Mouse (Mus musculus) fibroblast of lung, adult 2 months (primary cell): Measurements from ENCODE around the gene Comt.

ENCODE experiments used
- DNase-seq: peaks from one replicate; pipeline ENCODE4 v3.0.0-alpha.2; 2011; ENCODE audit warnings: low read depth

The Comt gene

GRCm38 (mm10) chr16:18411026-18411649 is 15.5 kb downstream of the Comt start:
- no peak for DNase-seq

DNA sequence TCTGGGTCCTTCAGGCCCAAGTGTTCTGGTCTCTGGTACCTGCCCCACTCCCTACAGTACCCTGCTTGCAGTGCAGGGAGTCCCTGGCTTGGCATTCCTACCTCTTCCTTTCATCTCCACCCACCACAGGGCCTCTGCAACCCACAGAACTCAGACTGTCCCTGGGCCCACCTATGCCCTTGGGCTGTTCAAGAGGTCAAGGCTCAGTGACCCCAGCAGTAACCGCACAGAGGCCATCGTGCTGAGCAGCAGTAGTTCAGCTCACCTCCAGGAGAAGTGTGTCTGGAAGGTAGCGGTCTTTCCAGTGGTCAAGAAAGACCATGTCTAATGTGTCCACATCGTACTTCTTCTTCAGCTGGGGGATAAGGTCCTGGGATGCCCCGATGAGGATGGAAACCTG is 16.2 kb downstream of the Comt start:
- DNase-seq: no peak

DNA sequence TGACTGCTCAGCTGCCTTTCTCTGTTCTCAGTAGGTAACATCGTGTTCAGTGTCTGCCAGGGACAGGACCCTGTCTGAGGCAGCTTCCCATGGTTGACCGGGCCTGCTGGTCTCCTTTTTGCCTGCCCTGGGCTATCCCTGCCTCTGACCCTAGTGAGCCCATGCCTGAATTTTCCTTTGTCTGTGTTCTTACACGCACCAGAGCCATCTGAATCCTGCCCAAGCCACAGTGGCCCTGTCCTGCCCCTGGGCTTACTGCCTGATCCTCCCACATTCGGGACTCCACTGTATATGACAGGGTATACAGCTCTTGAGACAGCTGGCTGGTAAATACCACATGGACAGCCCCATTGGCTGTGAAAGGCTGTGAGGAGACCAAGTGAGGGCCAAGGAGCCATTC is 16.9 kb downstream of the Comt start:
- DNase-seq: no peak

- no peak for DNase-seq
Observed at GRCm38 (mm10) chr16:18407912-18408311, 18.7 kb downstream of the Comt start.

DNA sequence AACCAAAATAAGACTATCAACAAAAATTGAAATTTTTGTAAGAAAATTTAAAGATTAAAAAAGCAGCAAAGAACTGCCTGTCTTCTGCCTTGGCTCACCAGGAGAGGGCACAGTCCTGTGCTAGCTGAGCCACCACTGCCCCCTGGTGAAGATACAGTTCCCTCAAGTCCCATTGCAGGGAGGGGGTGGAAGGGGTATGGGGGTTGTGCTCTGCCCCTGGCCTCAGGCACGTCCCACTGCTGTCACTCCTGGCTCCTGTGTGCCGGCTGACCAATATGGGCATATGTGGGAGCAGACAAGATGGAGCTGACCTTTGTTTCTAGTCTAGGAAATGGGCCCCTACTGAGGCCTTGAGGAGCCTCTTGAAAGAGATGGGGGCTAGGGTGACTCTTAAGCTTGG is 20.4 kb downstream of the Comt start:
- peak; percentile 68 for DNase-seq

DNA sequence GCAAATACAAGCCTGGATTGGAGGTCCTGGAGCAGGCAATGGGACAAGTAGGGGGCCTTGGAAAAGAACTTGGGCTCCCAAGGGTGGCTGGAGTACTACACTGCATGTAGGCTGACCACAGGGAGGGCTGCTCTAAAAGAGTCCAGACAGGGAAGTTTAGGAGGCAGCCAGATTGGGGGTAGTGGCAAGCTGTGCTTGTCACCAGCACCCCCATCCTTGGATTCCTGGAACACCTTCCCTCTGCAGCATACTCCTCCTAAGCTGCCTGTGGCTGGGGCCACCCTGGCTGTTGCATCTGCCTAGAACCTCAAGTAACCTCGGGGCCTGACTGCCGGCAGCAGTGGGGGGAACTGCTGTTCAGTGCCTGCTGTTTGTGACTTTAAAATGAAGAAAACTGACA is 20.8 kb downstream of the Comt start:
- no peak for DNase-seq

DNA sequence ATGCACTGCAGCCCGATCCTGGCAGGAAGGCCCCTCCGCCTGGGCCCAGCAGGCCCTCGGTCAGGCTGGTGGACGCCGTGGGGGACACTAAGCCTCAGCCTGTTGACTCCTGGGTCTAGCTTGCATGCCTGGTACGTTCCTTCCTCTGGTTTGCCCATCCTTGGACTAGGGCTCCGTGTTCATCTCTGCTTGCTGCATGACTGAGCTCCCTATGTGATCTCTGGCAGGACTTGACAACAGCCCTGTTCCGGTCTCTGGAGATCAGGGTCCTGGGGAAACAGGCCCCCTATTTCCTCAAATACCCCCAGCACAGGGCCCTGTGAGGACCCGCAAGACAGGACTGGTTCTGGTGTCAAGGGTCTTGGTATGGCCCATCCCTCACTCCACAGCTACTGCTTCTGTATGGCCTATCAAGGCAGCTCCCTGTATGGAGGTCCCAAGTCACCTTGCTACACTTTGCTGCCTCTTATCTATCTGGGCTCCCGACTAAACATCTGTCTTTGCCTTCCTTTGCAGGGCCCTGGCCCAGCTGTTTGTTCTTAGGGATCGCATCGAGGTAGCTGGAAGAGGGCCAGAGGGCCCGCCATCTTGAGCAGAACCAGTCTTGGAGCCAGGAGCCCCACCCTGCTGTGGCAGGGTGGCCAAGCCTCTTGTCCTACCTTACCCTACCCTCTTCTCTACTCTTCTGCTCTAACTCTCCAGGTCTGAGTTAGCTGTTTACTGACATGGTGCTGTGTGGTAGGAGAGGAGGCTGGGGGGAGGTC is 21.4 kb downstream of the Comt start:
- DNase-seq: no peak

GRCm38 (mm10) chr16:18403285-18403684 is 23.4 kb downstream of the Comt start:
- no peak for DNase-seq

DNA sequence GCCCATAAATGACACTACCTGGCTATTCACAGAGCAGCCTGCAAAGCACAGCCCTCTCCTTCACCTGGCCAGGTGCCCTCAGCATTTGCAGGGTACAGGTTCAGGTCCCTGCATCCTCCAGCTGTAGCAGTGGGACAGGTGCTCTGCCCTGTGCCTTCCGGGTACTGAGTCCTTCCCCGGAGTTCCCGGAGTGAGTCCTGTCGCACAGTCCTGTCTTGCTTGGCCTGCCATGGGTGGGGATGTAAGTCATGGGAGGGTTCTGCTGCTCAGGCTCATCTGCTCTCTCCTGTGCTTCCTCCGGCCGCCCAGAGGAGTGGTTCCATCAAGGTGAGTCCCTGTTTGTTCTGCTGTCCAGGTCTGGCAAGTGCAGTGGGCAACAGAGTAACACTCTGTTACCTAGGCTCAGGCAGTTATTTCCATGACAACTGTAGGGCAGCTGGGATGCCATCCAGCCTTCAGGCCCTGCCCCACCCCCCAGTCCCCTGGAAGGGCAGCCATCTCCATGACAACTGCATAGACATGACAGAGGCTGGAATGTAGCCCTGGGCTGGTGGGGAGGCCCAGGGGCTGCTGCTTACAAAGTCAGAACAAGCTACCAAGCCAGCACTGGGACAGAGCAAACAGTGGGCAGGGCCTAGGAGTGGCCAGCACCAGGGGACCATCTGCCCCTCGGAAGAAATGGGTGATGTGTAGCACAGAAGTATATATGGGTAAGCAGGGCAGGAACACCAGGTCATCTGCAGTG is 26.0 kb downstream of the Comt start:
- no peak for DNase-seq

GRCm38 (mm10) chr16:18400028-18400427 is 26.6 kb downstream of the Comt start:
- no peak for DNase-seq

GRCm38 (mm10) chr16:18396791-18397621 is 29.6 kb downstream of the Comt start:
- DNase-seq: no peak

- peak; percentile 96 for DNase-seq
Observed at GRCm38 (mm10) chr16:18396201-18396600, 30.5 kb downstream of the Comt start.

- no peak for DNase-seq
Observed at GRCm38 (mm10) chr16:18395620-18396036, 31.0 kb downstream of the Comt start.

GRCm38 (mm10) chr16:18394777-18395619 is 31.7 kb downstream of the Comt start:
- no peak for DNase-seq

DNA sequence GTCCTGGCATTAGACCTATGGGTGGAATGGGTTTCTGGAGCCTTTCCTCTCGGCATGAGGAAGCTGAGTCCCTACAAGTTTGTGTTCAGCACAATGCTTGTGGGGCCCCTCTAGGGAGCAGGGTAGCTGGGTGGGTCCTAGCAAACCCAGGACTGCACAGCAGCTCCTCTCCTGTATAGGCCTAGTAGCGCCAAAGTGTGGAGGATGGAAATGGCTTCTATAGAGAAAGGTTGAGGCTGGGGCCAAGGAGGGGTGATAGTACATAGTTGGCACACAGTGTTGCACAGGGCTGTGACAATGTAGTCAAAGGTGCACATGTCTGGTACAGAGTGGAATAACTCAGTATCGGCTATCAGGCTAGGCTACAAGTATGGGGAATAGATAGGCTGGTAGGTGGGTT is 32.6 kb downstream of the Comt start:
- DNase-seq: no peak

GRCm38 (mm10) chr16:18393595-18393994 is 33.1 kb downstream of the Comt start:
- no peak for DNase-seq

DNA sequence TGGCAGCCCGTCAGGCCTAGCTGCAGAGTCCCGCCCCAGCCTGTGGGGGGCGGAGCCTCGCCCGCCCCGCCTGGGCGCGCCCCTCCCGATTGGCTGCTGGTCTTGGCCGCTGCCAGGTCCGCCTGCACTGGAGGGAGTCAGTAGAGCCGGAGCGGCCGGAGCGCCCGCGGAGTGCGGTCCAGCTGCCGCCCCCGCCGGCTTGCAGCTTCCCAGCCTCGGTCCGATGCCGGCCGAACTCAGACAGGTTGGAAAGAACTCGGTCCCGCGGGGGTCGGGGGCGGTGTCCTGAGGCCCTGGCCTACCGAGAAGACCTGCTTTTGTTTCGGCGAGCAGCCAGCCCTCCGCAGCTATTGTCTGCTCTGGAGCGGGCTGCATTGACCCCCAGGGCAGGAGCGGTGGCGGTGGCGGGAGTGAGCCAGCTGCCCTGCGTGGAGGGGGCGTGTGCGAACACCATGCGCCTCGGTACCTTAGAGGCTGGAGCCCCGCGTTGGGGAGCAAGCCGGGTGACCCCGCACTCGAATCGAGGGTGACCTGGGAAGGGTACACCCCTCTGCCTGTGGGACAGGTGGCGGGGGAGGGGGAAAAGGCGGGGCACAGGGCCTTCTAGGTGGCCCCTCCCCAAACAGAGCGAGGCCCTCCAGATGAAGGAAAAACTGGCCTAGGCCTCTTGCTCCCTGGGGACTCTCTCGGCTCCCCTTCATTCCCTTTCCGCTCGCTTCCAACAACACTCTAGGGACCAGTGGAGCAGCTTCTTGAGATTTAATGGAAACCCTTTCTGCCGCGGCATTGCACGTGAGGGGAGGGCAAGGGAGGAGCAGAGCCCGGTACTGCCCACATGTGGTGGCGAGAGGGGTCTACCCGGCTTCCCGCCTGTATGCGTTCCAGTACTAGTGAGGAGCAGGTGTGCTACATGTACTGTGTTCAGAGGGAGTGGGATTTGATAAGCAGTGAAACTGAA is 33.9 kb downstream of the Comt start:
- DNase-seq: peak; percentile 75

- DNase-seq: no peak
Observed at GRCm38 (mm10) chr16:18391728-18392127, 34.9 kb downstream of the Comt start.

GRCm38 (mm10) chr16:18391127-18391526 is 35.5 kb downstream of the Comt start:
- no peak for DNase-seq

- no peak for DNase-seq
Observed at GRCm38 (mm10) chr16:18390399-18390798, 36.3 kb downstream of the Comt start.
